Mouse (Mus musculus) lung, adult 2 months (tissue): ENCODE results near the gene Zscan10. TPM values are rescaled to one million over a fixed set of nuclear protein-coding genes. Genes with fewer than 3 reads are reported as not detected.
A peak's percentile ranks its signal among the peaks of the same experiment; 100 is the strongest.
"Not testable (repeated sequence)": the region's sequence is repeated elsewhere in the genome, so short reads cannot be mapped to it uniquely, and the experiment has no call there.

Source experiments
- DNase-seq: peaks from one replicate; pipeline ENCODE4 v3.0.0; 2022
- H3K4me1 ChIP-seq: fragments of 200-500 bp; 2 replicates; pipeline ENCODE4 v1.6.1; 2011; ENCODE audit warnings: low read length; ENCODE audit not compliant: control insufficient read depth, insufficient read depth
- H3K4me3 ChIP-seq: fragments of 200-500 bp; replicated peaks from 2 replicates; pipeline ENCODE3; 2011; ENCODE audit warnings: low read depth, mild to moderate bottlenecking, control low read depth, low read length; ENCODE audit errors: extremely low read depth
- CTCF ChIP-seq: fragments of 200-500 bp; IDR thresholded peaks from 2 replicates; pipeline ENCODE4 v1.5.1; 2011; ENCODE audit warnings: mild to moderate bottlenecking, low read length, control low read depth; ENCODE audit not compliant: insufficient read depth
- POLR2A ChIP-seq: fragments of 200-500 bp; IDR thresholded peaks from 2 replicates; pipeline ENCODE4 v1.6.1; 2011; ENCODE audit warnings: low read depth, mild to moderate bottlenecking, control low read depth, low read length, borderline replicate concordance; ENCODE audit errors: extremely low read depth
- WGBS: fragments of 180-500 bp; shearing (Covaris S2); methylation state at CpG from one replicate; pipeline ENCODE4 v1.1.7; 2018; 5-methylcytosine and 5-hydroxymethylcytosine counted together
- polyA plus RNA-seq: library from polyadenylated mRNA; depleted of rRNA; stranded (reverse); fragments of >200 nt; gene quantifications from 2 replicates; pipeline ENCODE4 v1.2.3, GENCODE M21; 2012

Zscan10 gene
- polyA plus RNA-seq, 1 experiment = 0.06 TPM

DNA sequence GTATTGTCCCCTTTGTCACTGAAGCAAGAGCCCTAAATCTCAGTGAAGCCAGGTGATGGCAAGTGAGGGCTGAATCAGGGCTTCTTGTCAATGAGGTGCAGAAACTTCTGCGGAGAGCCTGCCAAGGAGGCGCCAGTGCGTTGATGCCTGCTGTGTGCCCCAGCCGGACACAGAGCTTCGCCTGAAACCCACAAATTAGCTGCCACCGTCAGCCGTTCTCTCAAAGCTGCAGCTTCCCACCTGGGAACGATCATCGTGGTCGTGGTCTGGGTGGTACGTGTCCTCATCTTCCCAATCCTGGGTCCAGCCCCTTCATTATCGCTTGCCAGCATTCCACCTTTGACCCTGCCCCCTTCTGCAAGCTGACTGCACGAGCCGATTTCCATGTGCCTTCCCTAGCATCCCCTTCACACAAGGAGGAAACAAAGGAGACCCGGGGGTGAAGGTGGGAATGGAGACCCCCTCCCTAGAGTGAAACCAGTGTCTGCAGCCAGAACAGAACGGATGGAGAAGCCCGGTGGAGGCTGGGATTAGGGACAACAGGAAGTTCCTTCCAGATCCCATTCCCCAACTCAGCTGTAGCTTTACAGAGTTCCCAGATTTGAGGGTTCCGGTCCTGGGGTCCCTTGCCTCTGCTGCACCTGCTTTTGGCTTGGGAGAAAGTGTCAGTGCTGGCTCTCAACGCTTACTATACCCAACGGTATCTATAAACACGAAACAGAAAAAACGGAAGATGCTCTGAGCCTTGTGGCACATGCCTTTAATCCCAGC is 14.8 kb upstream of the Zscan10 start:
- peaks cover 2% of the 10 kb centered on the region; the same call in 1 of the 2 replicates for H3K4me1 ChIP-seq
- WGBS = 1% methylated on average over 22 of the region's 22 CpGs
- DNase-seq = peak; percentile 35
- TF ChIP-seq CTCF = no peak
- peak; percentile 49; the same call in 1 of the 2 replicates for TF ChIP-seq POLR2A
- peak overlapping the region; percentile 83 for H3K4me3 ChIP-seq

DNA sequence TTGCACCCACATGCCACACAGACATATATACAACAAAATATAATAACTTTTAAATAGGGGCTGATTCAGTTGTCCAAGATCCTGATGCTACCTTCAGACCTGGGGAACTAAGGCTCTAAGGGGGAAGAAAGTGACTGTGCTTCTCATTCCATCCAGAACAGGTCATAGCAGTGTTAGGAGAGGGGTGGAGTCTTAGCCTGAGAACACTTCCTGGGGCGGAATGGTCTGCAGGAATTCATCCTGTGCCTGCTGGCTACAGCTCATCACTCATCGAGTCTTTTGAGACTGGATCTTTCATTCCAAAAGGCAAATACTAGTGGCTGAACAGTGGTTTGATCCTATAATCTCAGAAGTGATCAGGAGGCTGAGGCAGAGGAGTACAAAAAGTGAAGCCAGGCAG is 13.4 kb upstream of the Zscan10 start:
- 43% methylated on average over 2 of the region's 2 CpGs for WGBS
- TF ChIP-seq CTCF (no peak), POLR2A (no peak)
- Histone ChIP-seq H3K4me1 (peaks cover 2% of the 10 kb centered on the region; the same call in 1 of the 2 replicates), H3K4me3 (no peak overlapping the region)
- DNase-seq = no peak

DNA sequence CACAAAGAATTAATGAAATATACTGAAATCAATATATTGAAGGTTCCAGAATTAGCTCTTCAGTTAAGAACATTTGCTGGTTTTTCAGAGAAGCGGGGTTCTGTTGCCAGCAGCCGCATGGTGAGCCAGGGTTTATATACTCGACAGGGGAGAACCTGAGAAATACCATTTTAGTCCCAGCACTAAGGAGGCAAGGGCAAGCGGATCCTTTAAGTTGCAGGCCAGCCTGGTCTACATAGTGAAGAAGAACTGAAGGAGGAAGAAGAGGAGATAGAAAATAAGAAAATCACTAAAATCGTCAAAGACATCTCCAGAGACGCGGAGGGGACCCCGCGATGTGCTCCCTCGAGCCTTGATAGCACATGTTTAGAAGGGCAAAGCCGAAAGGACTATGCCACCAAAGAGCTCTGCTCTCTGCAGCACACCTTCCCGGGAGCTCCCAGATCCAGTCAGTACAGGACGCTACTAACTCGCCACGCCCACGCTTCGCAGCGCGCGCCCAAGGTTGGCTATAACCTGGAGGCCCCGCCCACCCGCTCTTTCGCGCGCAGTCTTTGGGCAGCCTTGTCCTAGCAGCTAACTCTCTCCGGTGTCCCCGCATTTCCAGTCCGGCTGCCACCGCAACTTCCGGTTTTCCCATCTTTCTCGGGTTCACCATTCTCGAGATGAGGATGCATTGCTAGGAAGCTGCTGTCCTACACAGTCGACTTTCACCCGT is 8.3 kb upstream of the Zscan10 start:
- H3K4me3 ChIP-seq = peak overlapping the region; percentile 58
- no peaks in the 10 kb centered on the region for H3K4me1 ChIP-seq
- 6% methylated on average over 34 of the region's 34 CpGs for WGBS
- peak; percentile 90 for DNase-seq
- TF ChIP-seq CTCF (no peak), POLR2A (peak; percentile 14; the same call in 1 of the 2 replicates)

DNA sequence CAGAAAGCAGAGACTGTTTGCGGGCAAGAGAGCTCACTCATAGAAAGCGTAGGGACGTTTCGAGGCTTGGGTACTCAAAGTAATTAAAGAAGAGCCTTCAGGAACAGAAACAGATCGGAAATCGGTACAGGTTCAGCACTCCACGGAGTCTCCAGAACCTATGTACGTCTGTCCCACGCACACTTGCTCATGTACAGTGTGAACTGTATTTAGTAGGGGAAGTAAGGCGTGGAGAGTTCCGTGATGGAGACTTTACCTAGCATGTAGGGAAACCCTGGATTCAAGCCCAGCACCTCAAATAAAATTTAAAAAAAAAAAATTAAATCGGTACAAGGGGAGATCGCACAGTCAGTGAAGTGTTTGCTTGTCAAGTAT is 7.7 kb upstream of the Zscan10 start:
- 6% methylated on average over 13 of the region's 13 CpGs for WGBS
- TF ChIP-seq CTCF = no peak
- no peak for TF ChIP-seq POLR2A
- H3K4me3 ChIP-seq = peak overlapping the region; percentile 58
- no peak for DNase-seq
- H3K4me1 ChIP-seq = no peaks in the 10 kb centered on the region

DNA sequence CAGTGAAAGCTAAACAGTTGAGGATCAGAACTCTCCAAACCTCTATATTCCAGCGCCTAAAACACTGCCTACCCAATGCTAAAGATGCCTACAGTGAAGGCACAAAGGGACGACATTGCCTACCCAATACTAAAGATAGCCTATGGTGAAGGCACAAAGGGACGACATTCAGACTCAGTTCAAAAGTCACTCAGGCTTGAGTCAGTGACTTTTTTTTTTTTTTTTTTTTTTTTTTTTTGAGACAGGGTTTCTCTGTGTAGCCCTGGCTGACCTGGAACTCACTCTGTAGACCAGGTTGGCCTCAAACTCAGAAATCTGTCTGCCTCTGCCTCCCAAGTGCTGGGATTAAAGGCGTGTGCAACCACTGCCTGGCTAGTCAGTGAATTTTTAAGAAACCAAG is 5.5 kb upstream of the Zscan10 start:
- 79% methylated on average over 4 of the region's 4 CpGs for WGBS
- DNase-seq, H3K4me1 ChIP-seq, H3K4me3 ChIP-seq: not testable (repeated sequence)

DNA sequence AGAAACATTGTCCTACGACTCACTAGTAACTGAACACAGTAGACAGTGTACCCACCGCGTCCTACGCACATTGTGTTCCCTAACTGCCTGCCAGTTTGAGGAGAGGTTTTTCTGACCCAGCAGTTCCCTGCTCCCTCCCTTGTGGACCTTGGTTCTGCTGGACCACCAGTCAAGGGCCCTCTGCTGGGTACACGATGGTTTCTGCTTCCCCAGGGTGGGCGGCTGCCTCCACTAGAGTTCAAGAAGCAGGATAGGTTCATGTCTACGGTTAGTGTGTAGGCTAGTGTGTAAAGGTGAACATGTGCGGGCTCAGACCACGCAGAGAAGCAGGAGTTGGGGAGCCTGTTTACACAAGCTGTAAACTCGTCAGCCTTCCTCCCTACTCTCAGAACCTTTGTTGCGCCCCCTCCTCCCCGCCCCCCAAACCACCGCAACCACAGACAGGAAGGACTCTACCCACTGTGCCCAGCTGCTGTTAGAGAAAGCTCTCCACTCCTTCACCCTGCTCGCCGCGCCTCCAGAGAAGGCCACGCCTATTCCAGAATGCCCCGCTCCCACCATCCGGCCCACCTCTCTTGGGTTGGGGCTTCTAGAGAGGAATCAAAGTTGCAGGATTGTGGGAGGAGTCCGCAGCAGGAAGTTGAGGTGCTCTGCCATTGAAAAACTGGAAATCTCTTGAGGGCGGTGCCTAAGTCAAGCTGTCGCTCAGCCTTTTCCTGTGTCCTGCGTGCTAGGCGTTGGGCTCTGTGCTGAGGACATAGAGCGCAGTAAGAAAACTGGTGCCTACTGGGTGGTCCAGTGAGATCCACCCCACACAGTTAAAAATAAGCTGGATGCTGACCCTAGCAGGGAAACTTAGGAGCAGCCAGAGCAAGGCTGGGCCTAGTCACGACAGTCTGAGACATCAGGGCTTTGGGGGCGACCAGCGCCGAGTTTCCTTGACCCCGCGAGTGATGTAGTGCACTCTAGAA is 1.8 kb upstream of the Zscan10 start, which contains the start of gene Zfp13:
Gene Zfp13, minus strand, starts transcription at position 906 of the 971 bp plus-strand sequence.
- peak within 1 kb of the TSS; percentile 71 for H3K4me3 ChIP-seq
- no peaks in the 10 kb centered on the region for H3K4me1 ChIP-seq
- TF ChIP-seq CTCF (no peak), POLR2A (peak; percentile 97)
- DNase-seq = peak; percentile 73
- WGBS = 2% methylated on average over 31 of the region's 31 CpGs

DNA sequence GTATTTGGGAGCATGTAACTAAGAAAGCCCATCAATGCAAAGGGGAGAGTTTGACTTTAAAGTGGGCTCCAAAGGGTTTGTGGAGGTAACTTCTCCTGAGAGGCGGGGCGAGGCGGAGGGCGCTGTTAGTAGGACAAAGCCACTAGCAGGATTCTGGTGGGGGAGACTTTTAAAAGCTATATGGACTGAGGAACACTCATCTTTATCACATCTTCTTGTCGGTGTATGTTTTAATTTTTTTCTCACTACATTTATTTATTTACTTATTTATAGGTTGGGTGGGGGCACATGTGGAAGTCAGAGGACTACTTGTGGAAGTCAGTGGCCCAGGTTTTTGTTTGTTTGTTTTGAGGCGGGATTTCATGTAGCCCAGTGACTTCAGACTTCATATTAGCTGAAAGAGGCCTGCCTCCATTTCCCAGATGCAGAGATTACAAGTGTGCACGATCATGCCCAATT is 1.0 kb upstream of the Zscan10 start:
- Histone ChIP-seq H3K4me1 (no peaks in the 10 kb centered on the region), H3K4me3 (peak overlapping the region; percentile 71)
- TF ChIP-seq CTCF (no peak), POLR2A (no peak)
- DNase-seq = no peak
- WGBS = 20% methylated on average over 7 of the region's 7 CpGs

DNA sequence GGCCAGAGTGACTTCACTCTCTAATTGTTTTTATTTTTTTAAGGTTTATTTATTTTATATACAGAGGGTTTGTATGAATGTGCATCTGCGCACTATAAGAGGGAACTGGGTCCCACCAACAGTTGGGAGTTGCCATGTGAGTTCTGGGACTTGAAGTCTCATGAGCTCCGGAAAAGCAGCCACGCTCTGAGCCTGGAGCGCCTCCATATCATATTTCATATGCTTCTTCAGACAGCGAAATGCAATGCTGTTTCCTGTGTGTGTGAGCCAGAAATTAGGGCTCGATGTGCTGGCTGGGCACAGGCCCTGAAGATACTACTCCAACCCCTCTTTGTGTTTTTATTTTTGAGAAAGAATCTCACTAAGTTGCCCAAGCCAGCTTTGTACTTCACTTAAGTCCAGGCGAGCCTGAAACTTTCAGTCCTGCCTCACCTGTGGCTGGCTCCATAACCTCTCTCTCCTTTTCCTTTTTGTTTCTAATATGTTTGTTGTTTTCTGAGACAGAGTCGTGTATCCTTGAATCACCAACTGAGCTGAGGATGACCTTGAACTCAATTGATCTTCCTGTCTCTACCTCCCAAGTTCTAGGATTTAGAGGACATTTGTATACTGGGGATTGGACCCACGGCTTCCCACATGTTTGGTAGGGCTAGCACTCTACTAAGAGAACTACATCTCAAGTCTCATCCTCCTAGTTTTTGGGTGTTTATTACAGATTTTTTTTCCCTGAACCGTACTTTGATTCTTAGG is 1.4 kb downstream of the Zscan10 start:
- no peak for DNase-seq
- H3K4me3 ChIP-seq = no peak overlapping the region
- no peaks in the 10 kb centered on the region for H3K4me1 ChIP-seq
- WGBS = 45% methylated on average over 10 of the region's 10 CpGs
- TF ChIP-seq CTCF (no peak), POLR2A (no peak)
